Mouse (Mus musculus) heart, postnatal 0 days (tissue): ENCODE data around the gene Adal.

Experiments
- CTCF ChIP-seq: IDR thresholded peaks from 2 replicates; pipeline ENCODE4 v1.5.1; 2016; ENCODE audit warnings: antibody characterized with exemption, control low read depth, low read depth
- EP300 ChIP-seq: IDR thresholded peaks from 2 replicates; pipeline ENCODE4 v1.6.1; 2016; ENCODE audit warnings: antibody characterized with exemption, low read depth

DNA sequence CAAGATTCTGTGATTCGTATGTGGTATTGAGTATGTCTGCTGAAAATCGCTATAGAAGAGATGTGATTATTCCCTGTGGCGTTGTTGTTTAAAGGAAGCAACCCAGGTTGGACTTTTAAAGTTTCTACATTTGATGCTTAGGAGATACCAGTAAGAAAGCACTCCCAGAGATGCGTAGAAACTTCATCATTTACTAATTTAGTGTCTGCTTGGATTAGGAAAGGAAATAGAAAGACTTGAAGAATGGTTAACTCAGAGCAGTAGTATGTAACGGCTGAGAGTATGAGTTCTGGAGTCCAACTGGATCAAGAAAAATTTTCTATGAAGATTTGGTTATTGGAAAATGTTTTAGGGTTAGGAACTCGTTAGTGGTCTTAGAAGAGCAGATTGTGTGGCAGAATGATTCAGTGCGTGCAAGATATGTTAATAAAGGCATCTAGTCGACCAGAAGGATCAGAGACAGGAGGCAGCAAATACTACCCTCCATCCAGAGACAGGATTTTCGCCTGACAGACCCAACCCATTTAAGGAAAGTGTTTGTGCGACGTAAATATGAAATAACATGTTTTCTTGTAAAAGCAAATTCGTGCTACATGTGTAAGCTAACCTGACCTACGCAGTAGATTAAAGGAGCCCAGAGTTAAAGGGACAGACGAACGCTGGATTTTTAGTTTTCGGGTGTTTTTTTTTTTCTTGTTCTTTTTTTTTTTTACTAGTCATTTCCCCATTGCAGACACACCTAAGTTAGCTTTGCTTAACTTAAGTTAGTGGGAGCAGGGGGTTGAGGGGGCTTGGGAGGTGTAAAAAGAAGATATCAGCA, 1.2 kb downstream of the Adal start:
- no peak for TF ChIP-seq EP300
- TF ChIP-seq CTCF = no peak
